Mouse (Mus musculus) adipocyte (in vitro differentiated cells): Measurements from ENCODE around the gene Gm10643.

Source experiments
- DNase-seq: peaks from one replicate; pipeline ENCODE4 v3.0.0-alpha.2; 2016; ENCODE audit warnings: low spot score

Gm10643 gene

DNA sequence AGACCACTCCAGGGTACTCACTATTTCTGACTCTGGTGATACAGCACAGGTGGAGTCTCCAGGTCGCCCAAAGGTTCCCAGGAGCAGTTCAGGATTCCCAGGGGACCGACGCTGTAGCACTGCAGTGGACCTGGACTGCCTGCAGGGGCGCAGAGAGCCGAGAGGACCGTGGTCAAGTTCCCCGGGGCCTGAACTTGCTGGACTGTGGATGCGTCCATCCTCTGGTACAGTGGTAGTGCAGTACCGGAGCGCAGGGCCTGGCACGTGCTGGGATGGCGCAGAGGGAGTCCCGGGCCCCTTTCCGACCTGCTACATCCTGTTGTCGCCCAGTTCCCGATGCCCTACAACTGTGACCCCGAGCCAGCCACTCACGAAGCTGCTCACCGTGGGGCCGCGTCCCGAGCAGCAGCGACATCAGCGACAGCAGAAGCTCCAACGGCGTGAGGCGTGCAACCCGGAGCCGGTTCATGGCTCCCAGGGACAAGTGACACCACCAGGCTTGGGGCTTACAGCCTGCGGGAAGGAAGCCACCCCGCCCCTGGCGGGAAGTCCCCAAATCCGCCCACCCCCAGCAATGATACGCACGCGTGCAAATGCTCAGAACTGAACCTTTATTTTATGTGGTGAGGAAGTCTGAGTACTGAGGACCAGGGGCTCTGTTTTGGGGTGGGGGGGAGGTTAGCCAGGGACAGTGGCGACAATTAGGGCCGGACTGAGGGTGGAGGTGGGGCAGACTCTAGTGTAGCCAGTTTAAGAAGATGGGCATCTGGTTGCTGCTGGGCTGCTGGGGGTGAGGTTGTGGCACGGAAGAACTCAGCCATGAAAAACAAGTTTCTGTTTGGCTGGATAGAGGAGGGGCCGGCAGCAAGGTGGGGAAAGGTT is 22.6 kb downstream of the Gm10643 start, which contains the start of gene Il27ra:
Gene Il27ra (minus strand): TSS at position 524 of the 882 bp plus-strand sequence.
- no peak for DNase-seq

- peak; percentile 78 for DNase-seq
Measured at GRCm38 (mm10) chr8:84039050-84039449, 25.9 kb downstream of the Gm10643 start.

GRCm38 (mm10) chr8:84038015-84038414 is 26.9 kb downstream of the Gm10643 start:
- no peak for DNase-seq

GRCm38 (mm10) chr8:84032777-84033176 is 32.2 kb downstream of the Gm10643 start:
- no peak for DNase-seq

DNA sequence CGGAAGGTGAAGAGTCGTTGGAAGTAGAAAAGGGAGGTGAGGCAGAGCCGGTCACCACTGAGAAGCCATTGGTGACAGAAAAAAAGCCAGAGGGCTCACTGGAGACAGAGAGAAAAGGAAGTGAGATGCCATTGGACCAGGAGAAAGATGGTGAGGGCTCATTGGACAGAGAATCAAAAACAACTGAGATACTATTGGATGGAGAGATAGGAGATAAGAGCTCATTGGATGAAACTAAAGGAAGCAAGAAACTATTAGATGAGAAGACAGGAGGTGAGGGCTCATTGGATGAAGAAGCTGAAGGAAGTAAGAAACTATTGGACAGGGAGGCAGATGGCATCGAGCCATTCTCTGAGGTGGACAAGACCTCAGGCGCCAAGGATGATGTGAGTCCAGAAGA is 35.7 kb downstream of the Gm10643 start:
- DNase-seq: no peak

DNA sequence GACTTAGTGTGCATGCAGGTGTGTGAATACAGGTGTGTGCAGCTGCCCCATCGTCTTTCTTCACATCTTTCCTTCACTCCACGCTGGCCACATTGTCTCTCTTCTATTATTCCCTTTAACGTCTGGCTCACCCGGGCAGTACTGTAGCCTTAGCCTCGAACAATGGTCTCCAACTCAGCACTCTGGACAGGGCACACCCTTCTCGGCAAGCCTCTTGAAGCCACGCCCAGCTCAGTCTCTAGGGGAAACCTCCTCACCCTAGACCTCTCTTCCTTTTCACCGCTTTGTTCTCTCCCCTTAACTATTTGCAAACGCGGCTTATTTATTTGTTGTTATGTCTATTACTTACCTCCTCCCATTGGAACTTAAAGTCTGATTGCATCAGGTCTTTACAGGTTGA is 37.5 kb downstream of the Gm10643 start:
- peak; percentile 57 for DNase-seq

DNA sequence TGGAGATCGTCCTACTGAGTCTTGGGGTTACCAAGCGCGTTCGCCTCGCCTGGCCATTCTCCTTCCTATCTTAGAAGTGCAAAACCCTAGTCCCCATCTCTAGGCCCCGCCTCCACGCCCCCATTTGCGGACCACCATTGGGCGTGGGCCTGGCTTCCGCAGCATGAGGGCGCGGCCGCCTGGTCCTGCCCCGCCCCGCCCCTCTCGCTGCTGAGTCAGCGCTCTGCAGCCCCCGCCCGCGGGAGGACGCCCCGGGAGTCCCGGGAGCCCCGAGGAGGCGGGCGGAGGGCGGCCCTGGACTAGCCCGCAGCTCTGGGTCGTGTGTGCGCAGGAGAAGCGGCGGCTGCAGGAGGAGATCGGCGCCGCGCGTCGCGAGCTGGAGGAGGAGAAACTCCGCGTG is 39.1 kb downstream of the Gm10643 start:
- DNase-seq: no peak

- DNase-seq: no peak
Measured at GRCm38 (mm10) chr8:84024171-84024570, 40.8 kb downstream of the Gm10643 start.

DNA sequence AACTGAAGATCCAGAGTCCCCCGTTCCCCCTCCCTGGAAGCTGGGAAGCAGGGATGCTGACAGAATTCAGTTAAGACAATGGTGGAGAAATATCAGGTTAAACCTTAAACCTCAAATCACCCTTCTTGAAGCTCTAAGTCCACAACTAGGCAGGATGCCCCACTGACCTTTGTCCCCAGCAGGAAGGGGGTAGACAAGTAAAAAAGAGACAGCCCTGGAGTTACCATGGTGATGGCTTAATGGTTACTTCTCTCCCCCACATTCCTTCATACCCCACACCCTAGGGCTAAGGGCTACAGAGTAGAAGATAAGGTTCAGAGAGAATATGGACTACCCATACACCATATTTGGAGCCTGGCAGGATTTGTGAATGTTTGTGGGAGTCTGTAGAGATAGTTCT is 41.3 kb downstream of the Gm10643 start:
- DNase-seq: no peak

GRCm38 (mm10) chr8:84023085-84023484 is 41.9 kb downstream of the Gm10643 start:
- peak; percentile 70 for DNase-seq

DNA sequence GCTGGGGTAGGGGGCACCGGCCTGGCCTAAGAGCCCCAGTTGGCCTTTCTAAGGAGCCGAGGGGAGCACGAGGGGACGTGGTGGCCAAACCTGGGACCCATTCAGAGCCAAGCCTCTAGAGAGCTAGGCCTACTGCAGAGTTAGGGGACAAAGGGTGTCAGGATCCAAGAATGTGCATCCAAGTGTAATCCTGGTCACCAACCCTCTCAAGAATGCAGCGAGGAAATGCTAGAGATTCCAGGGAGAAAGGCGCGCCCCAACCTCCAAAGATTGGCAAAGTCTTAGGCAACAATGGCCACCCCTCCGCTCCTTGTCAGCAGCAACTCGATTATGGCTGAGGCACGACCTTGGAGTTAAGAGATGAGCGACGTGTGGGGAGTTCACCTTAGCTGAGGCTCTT is 43.4 kb downstream of the Gm10643 start:
- no peak for DNase-seq

DNA sequence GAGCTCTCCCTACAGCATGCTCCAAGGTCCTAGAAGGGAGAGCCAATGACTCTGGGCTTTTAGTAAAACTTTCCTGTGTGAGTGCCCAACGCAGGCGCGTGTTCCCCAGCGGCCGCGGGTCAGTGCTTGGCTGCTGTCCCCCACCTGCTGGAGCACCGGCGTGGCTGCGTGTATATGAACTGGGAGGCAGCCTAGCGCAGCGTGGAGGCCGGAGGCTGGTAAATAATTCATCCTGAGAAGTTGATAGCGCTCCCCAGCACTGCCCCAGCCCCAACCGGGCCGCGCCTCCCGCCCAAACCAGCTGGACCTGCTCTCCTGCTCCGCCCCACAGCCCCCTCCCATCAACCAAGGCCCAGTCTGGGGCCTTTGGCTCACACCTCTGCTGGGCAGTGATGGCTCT is 43.8 kb downstream of the Gm10643 start, which contains the start of gene Palm3:
Gene Palm3 (plus strand): TSS at position 376 of the 400 bp plus-strand sequence.
- no peak for DNase-seq

DNA sequence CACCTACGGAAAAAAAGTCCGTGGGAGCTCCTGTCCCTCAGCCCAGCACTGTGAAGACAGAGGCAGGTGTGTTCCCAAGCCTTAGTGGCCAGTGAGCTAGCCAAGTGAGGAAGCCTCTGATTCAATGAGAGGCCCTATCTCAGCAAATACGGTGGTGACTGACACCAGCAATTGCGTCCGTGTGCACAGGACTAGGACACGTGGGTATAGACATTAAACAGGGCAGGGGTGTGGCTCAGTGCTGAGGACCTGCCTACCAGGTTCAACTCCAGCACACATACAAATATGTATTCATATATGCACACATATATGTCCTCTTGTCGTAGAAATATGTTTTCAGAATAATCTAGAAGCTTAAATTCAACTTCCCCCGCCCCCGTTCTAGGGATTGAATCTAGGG is 45.2 kb downstream of the Gm10643 start:
- no peak for DNase-seq

DNA sequence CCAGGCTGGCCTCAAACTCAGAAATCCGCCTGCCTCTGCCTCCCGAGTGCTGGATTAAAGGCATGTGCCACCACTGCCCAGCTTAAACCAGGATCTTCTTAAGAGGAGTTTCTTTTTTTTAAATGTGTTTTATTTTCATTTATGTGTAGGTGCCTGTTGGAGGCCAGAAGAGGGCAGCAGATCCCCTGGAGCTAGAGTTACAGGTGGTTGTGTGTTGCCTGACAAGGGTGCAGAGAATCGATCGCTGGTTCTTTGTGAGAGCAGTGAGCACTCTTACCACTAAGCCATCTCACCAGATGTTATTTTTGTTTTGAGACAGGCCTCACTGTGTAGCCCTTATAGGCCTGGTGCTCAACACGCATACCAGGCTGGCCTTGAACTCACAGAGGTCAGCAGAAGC is 49.1 kb downstream of the Gm10643 start:
- no peak for DNase-seq
